Mouse (Mus musculus) hindbrain, embryonic 12.5 days (tissue): ENCODE measurements at regions not wholly inside any gene's neighbourhood (a gene's known extent, or its start where the extent isn't known, plus 50 kb on each side); places are given as distances from the start of the nearest gene placed in this dataset.

Source experiments
- ATAC-seq: fragments of 200-750 bp; cut with Nextera tagmentation; 2 replicates; pipeline ENCODE4 v1.8.0; 2017; ENCODE audit warnings: moderate TSS enrichment; ENCODE audit not compliant: low FRiP score
- H3K27ac ChIP-seq: fragments of 300-500 bp; sonication (generic); 2 replicates; pipeline ENCODE4 v1.5.1; 2016; ENCODE audit warnings: mild to moderate bottlenecking
- H3K27me3 ChIP-seq: fragments of 300-500 bp; sonication (generic); 2 replicates; pipeline ENCODE4 v1.6.1; 2016; ENCODE audit warnings: mild to moderate bottlenecking
- H3K36me3 ChIP-seq: fragments of 300-500 bp; sonication (generic); 2 replicates; pipeline ENCODE4 v1.6.1; 2016; ENCODE audit warnings: mild to moderate bottlenecking
- H3K4me1 ChIP-seq: fragments of 300-500 bp; sonication (generic); 2 replicates; pipeline ENCODE4 v1.6.1; 2016
- H3K4me2 ChIP-seq: fragments of 300-500 bp; sonication (generic); replicated peaks from 2 replicates; pipeline ENCODE4 v1.6.1; 2016; ENCODE audit warnings: mild to moderate bottlenecking
- H3K4me3 ChIP-seq: fragments of 300-500 bp; sonication (generic); 2 replicates; pipeline ENCODE4 v1.5.1; 2016; ENCODE audit warnings: mild to moderate bottlenecking
- H3K9ac ChIP-seq: fragments of 300-500 bp; sonication (generic); 2 replicates; pipeline ENCODE4 v1.6.1; 2016; ENCODE audit warnings: mild to moderate bottlenecking, moderate library complexity
- H3K9me3 ChIP-seq: fragments of 300-500 bp; sonication (generic); replicated peaks from 2 replicates; pipeline ENCODE4 v1.6.1; 2016; ENCODE audit warnings: mild to moderate bottlenecking
- WGBS: fragments of 180-500 bp; shearing (Covaris S2); methylation state at CpG from one replicate; pipeline ENCODE4 v1.1.7; 2016; 5-methylcytosine and 5-hydroxymethylcytosine counted together

DNA sequence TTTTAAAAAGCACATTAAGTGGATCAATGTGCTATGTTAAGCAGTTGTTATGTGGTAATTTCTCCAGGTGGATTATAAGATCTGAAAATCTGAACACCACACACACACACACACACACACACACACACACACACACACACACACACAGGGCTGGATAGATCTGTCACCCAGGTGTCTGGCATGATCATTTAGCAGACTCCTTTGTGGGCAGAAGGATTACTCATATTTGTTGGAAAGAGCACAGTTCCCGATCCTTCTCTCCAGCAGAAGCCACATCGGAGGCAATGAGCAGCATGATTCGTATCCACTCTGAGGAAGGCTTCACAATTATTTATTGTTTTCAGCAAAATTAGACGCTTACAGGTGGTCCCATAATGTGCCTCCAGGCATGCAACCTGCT, 116.6 kb upstream of the Dpyd start:
- no peak overlapping the region for H3K27ac ChIP-seq
- no peak overlapping the region for H3K4me2 ChIP-seq
- no peaks in the 10 kb centered on the region for H3K27me3 ChIP-seq
- no peak for ATAC-seq
- no peak overlapping the region for H3K4me3 ChIP-seq
- 87% methylated on average over 4 of the region's 4 CpGs for WGBS
- H3K4me1 ChIP-seq: peaks cover 5% of the 10 kb centered on the region; the same call in 1 of the 2 replicates
- no peak overlapping the region for H3K9ac ChIP-seq
- H3K9me3 ChIP-seq: no peaks in the 10 kb centered on the region
- no peaks in the 10 kb centered on the region for H3K36me3 ChIP-seq

- ATAC-seq: no peak
- Histone ChIP-seq H3K9me3 (no peaks in the 10 kb centered on the region), H3K4me3 (no peak overlapping the region), H3K4me1 (no peaks in the 10 kb centered on the region), H3K27me3 (no peaks in the 10 kb centered on the region), H3K36me3 (no peaks in the 10 kb centered on the region), H3K9ac (no peak overlapping the region), H3K4me2 (no peak overlapping the region), H3K27ac (no peak overlapping the region)
- WGBS: 87% methylated on average over 2 of the region's 2 CpGs
Observed at GRCm38 (mm10) chr3:118459636-118460035, 102.3 kb upstream of the Dpyd start.

DNA sequence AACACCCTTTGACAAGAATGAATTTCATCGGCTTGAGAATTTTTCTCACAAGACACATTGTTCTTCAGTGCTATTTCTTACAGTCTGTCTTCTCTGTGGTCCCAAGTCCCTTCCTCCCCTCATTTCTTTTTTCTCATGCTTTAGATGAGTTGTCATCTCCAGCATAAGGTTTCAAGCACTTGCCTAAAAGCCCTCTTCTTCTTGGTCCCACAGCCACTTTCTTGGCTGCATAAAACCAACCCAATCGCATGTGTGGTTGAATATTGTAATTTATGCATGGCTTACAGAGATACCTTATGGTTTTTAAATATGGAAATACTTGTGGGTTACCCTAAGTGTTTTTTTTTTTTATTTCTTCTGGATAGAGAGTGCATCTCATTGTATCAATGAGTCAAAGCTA, 96.3 kb upstream of the Dpyd start:
- no peak overlapping the region for H3K4me3 ChIP-seq
- no peaks in the 10 kb centered on the region for H3K36me3 ChIP-seq
- no peak overlapping the region for H3K4me2 ChIP-seq
- H3K27ac ChIP-seq: no peak overlapping the region
- no peaks in the 10 kb centered on the region for H3K27me3 ChIP-seq
- WGBS: 95% methylated on average over 2 of the region's 2 CpGs
- ATAC-seq: no peak
- H3K4me1 ChIP-seq: no peaks in the 10 kb centered on the region
- no peaks in the 10 kb centered on the region for H3K9me3 ChIP-seq
- H3K9ac ChIP-seq: no peak overlapping the region

DNA sequence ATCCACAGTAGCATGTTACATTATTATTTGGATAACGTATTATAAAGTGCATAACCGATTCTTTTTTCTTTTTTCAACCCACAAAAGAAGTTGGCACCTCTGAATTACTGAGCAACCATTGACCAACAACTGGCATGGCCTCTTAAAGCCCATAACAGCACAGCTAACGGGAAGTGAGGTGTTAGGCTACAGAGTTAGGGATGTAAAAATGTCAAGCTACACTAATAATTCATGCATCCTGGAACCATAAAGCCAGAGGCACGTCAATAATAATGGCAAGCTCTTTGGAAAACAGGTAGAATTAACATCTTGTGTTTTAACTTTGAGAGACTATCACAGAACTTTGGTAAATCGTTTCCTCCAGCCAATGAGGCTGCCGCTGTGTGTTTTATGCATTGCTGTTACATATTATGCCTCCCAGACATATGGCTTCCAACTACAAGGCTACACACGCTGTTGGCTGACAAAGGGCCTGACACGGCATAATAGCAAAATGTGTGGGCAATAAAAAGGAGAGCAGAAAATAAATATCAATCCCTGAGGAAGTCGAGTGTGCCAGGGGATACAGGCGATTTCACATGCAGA, 89.6 kb upstream of the Dpyd start:
- Histone ChIP-seq H3K27me3 (no peaks in the 10 kb centered on the region), H3K36me3 (no peaks in the 10 kb centered on the region), H3K4me3 (no peak overlapping the region), H3K9me3 (no peaks in the 10 kb centered on the region), H3K27ac (no peak overlapping the region), H3K9ac (no peak overlapping the region), H3K4me1 (no peaks in the 10 kb centered on the region), H3K4me2 (no peak overlapping the region)
- 76% methylated on average over 10 of the region's 10 CpGs for WGBS
- ATAC-seq: no peak

GRCm38 (mm10) chr3:118478065-118478464, 83.9 kb upstream of the Dpyd start:
- Histone ChIP-seq H3K4me1 (no peaks in the 10 kb centered on the region), H3K27me3 (no peaks in the 10 kb centered on the region), H3K36me3 (no peaks in the 10 kb centered on the region), H3K4me2 (no peak overlapping the region), H3K9ac (no peak overlapping the region), H3K4me3 (no peak overlapping the region), H3K9me3 (no peaks in the 10 kb centered on the region), H3K27ac (no peak overlapping the region)
- 90% methylated on average over 8 of the region's 8 CpGs for WGBS
- ATAC-seq: no peak

DNA sequence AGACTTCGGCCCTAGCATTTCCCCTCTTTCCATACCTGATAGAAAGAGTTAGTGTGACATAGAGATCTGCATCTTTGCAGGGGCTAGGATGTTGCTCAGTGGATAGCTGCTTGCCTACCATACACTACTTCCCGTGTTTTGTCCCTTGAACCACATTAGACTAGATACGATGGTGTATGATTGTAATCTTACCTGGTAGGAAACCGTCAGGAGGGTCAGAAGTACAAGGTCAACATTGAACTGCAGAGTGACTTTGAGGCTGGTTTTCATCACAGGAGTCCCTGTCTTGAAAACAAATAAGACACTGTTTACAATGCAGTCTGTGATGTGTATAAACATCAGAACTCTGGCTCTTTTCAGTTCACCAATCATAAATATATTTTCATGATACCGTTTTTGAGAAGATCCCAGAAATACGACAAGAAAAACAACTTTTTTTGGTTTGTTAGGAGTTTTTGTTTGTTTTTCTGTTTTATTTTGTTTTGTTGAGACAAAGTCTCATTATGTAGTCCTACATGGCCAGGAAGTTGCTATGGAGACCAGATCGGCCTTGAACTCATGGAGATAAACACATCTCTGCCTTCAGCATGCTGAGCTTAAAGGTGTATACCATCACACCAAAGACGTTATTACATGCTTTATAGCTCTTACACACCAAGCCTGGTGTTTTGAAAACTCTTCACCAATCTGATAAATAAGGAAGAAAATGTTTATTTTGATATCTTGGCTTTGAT, 81.2 kb upstream of the Dpyd start:
- 73% methylated on average over 8 of the region's 8 CpGs for WGBS
- no peaks in the 10 kb centered on the region for H3K36me3 ChIP-seq
- H3K4me2 ChIP-seq: no peak overlapping the region
- H3K27me3 ChIP-seq: no peaks in the 10 kb centered on the region
- no peaks in the 10 kb centered on the region for H3K4me1 ChIP-seq
- H3K27ac ChIP-seq: no peak overlapping the region
- no peaks in the 10 kb centered on the region for H3K9me3 ChIP-seq
- no peak overlapping the region for H3K4me3 ChIP-seq
- H3K9ac ChIP-seq: no peak overlapping the region
- no peak for ATAC-seq

DNA sequence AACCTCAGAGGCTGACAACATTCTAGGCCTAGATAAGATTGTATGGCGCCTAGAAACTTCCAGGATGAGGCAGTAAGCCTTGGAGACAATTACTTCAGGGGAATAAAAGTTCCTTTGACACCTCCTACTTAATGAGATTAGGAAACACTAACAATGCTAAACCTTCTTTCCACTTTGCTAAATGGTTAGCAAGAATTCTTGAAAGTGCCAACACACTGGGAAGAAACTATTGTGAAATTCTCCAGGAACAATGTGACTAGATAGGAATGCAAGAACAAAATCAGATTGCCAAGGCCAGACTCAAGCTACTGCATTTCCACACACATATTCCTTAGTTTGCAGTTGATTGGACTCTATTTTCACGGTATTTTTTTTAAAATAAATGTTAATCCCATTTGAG, 76.0 kb upstream of the Dpyd start:
- H3K4me3 ChIP-seq: no peak overlapping the region
- no peaks in the 10 kb centered on the region for H3K27me3 ChIP-seq
- no peak overlapping the region for H3K27ac ChIP-seq
- no peak for ATAC-seq
- 75% methylated on average over 2 of the region's 2 CpGs for WGBS
- no peaks in the 10 kb centered on the region for H3K9me3 ChIP-seq
- H3K4me2 ChIP-seq: no peak overlapping the region
- no peaks in the 10 kb centered on the region for H3K36me3 ChIP-seq
- no peak overlapping the region for H3K9ac ChIP-seq
- H3K4me1 ChIP-seq: no peaks in the 10 kb centered on the region

DNA sequence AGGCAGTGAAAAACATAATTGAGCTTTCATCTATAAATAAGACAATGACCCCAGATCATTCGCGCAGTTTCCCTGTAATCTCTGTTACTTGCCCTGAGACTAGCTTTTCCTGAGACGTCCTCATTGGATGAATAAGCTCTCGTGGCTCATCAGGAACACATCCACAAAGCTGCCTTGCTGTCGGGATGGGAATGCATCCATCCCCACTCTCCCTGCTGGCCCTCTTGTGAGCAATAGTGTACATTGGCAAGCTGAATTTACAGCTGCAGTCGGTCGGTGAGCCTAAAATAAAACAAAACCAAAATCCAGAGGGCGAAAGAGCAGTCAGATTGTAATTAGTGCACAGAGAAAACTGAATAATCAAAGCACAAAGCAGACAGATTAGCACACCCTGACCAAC, 74.5 kb upstream of the Dpyd start:
- Histone ChIP-seq H3K36me3 (no peaks in the 10 kb centered on the region), H3K4me3 (no peak overlapping the region), H3K27me3 (no peaks in the 10 kb centered on the region), H3K4me2 (no peak overlapping the region), H3K9ac (no peak overlapping the region), H3K9me3 (no peaks in the 10 kb centered on the region), H3K4me1 (no peaks in the 10 kb centered on the region), H3K27ac (no peak overlapping the region)
- ATAC-seq: no peak
- WGBS: 78% methylated on average over 8 of the region's 8 CpGs

- WGBS: 89% methylated on average over 1 of the region's 1 CpGs
- Histone ChIP-seq H3K27ac (no peak overlapping the region), H3K4me1 (no peaks in the 10 kb centered on the region), H3K9me3 (no peaks in the 10 kb centered on the region), H3K4me3 (no peak overlapping the region), H3K36me3 (no peaks in the 10 kb centered on the region), H3K9ac (no peak overlapping the region), H3K27me3 (no peaks in the 10 kb centered on the region), H3K4me2 (no peak overlapping the region)
- no peak for ATAC-seq
Observed at GRCm38 (mm10) chr3:118491101-118491500, 70.8 kb upstream of the Dpyd start.

GRCm38 (mm10) chr3:118491871-118492270, 70.1 kb upstream of the Dpyd start:
- ATAC-seq: no peak
- no peaks in the 10 kb centered on the region for H3K4me1 ChIP-seq
- no peak overlapping the region for H3K27ac ChIP-seq
- H3K4me3 ChIP-seq: no peak overlapping the region
- no peaks in the 10 kb centered on the region for H3K9me3 ChIP-seq
- no peak overlapping the region for H3K9ac ChIP-seq
- 90% methylated on average over 5 of the region's 5 CpGs for WGBS
- no peaks in the 10 kb centered on the region for H3K27me3 ChIP-seq
- no peak overlapping the region for H3K4me2 ChIP-seq
- no peaks in the 10 kb centered on the region for H3K36me3 ChIP-seq

DNA sequence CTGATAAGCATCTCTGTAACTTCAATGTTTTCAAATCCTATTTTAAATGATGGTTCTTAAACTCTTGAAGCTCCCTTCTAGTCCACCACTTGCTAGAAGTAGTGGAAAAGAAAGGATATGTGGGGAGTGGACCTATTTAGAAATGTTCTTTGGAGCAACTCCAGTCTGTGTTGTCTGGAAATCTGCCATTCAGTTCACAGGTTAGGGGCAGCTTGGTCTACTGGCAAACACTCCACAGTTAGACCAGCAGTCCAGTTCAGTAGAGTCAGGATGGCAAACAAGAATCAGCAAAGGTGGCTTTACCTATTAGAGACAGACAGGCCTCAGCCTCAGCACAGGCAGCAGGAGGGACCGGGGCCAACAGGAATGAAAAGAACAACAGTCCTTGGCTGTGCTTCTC, 67.3 kb upstream of the Dpyd start:
- Histone ChIP-seq H3K4me1 (no peaks in the 10 kb centered on the region), H3K4me2 (no peak overlapping the region), H3K27ac (no peak overlapping the region), H3K9me3 (no peaks in the 10 kb centered on the region), H3K36me3 (no peaks in the 10 kb centered on the region), H3K9ac (no peak overlapping the region), H3K4me3 (no peak overlapping the region), H3K27me3 (no peaks in the 10 kb centered on the region)
- ATAC-seq: no peak
- WGBS: 86% methylated on average over 1 of the region's 1 CpGs

DNA sequence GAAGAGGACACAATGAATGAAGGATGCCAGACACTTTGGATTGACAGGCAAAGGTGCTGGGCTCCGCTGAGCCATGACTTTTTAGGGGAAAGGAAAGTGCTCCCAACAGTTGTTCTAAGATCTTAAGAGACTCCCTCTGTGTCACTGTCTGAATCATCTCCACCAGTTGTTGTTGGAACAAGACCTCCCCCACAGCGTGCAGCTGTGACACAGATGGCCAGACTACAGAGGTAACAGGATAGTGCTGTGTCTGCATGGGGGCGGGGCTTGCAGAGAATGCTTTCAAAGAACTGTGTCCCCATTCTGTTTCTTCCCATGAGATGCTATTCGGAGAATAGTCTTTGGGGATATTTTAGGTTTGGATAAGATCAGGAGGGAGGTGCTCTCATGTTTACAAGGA, 61.7 kb upstream of the Dpyd start:
- no peak overlapping the region for H3K27ac ChIP-seq
- H3K9me3 ChIP-seq: no peaks in the 10 kb centered on the region
- H3K4me2 ChIP-seq: no peak overlapping the region
- H3K9ac ChIP-seq: no peak overlapping the region
- H3K4me1 ChIP-seq: no peaks in the 10 kb centered on the region
- WGBS: 15% methylated on average over 4 of the region's 4 CpGs
- no peaks in the 10 kb centered on the region for H3K36me3 ChIP-seq
- no peak overlapping the region for H3K4me3 ChIP-seq
- H3K27me3 ChIP-seq: no peaks in the 10 kb centered on the region
- no peak; the same call in 1 of the 2 replicates for ATAC-seq

- no peak overlapping the region for H3K4me2 ChIP-seq
- H3K27ac ChIP-seq: no peak overlapping the region
- H3K36me3 ChIP-seq: no peaks in the 10 kb centered on the region
- WGBS: 80% methylated on average over 7 of the region's 7 CpGs
- H3K27me3 ChIP-seq: no peaks in the 10 kb centered on the region
- H3K9ac ChIP-seq: no peak overlapping the region
- no peak for ATAC-seq
- no peak overlapping the region for H3K4me3 ChIP-seq
- H3K9me3 ChIP-seq: no peaks in the 10 kb centered on the region
- 0 out of 2 replicates have a peak, but pooled peaks cover 6% of the 10 kb centered on the region for H3K4me1 ChIP-seq
Observed at GRCm38 (mm10) chr3:118507582-118508237, 54.2 kb upstream of the Dpyd start.
